ENCODE assay signal across 7 mouse cellular contexts in the genomic region with DNA sequence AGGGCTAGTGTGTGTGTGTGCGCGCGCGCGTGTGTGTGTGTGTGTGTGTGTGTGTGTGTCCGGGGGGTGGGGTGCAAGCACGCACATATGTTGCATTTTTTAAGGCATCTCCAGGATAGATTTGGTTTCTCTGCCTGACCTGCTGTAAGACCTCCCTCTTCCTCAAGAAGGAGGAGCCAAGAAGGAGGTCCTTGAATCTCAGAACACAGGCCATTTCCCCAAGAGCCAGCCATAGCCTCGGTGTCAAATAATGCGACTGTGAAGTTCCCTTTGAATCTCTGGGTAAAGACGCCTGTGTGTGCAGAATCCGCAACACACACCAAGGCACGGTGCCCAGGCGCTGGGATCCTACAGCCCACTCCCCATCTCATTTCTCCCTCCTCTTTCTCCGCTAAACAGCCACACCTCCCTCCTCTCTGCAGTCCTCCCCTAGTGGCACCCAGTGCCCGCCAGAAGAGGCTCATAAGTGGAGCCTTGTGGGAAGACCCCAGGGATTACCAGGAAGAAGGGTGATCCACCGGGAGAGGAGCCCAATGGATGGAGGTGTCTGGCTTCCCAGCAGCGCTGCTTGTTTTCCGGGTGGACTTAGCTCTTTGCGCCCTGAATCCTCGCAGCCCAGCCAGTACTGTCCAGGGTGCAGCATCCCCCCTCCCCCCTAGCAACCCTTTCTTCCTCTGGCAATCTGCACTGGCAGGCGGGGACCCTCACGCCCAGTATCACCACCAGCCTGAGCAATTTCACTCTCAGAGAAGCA.
DNase-seq lines count a peak whose midpoint lies in the region; ATAC-seq and TF ChIP-seq lines count a peak whose summit lies in the region.

No protein-coding gene starts in this region.

- H3K36me3 ChIP-seq in intestine, embryonic 14.5 days (ENCODE audit: control insufficient read depth, insufficient read depth, low read length), result no peaks in the 10 kb centered on the region

- H3K27ac ChIP-seq in bone marrow, adult 2 months (ENCODE audit: control insufficient read depth, insufficient read depth, low read depth, low read length, poor library complexity), result peak overlapping the region; percentile 29; the same call in 1 of the 2 replicates
- peak overlapping the region; percentile 92 for H3K27ac ChIP-seq in cortical plate, adult 2 months (ENCODE audit: insufficient read depth, low read length)
- peak overlapping the region; percentile 83 for H3K27ac ChIP-seq in gastrocnemius, adult 2 months
- H3K27ac ChIP-seq in intestine, embryonic 14.5 days (ENCODE audit: low read depth), result peak overlapping the region; percentile 82

- TF ChIP-seq CTCF in bone marrow, adult 2 months (IDR thresholded peaks at IDR 0.05; ENCODE audit: control insufficient read depth, insufficient read depth, low read length), result no peak
- no peak for TF ChIP-seq CTCF in cortical plate, adult 2 months (IDR thresholded peaks at IDR 0.05; ENCODE audit: extremely low read depth, insufficient read depth, low read length)
- no peak for TF ChIP-seq CTCF in gastrocnemius, adult 2 months (IDR thresholded peaks at IDR 0.05)

- H3K9me3 ChIP-seq in intestine, embryonic 14.5 days (ENCODE audit: control insufficient read depth, low read length), result no peaks in the 10 kb centered on the region

- H3K4me1 ChIP-seq in bone marrow, adult 2 months (ENCODE audit: control insufficient read depth, insufficient read depth, low read length), result no peaks in the 10 kb centered on the region; the same call in 1 of the 2 replicates
- peaks cover 2% of the 10 kb centered on the region; the same call in 1 of the 2 replicates for H3K4me1 ChIP-seq in cortical plate, adult 2 months (ENCODE audit: control insufficient read depth, insufficient read depth, low read length)
- H3K4me1 ChIP-seq in intestine, embryonic 14.5 days (replicated peaks; ENCODE audit: control insufficient read depth, insufficient read depth, low read length), result peaks cover 11% of the 10 kb centered on the region

- H3K27me3 ChIP-seq in intestine, embryonic 14.5 days (replicated peaks; ENCODE audit: control insufficient read depth, insufficient read depth, low read length), result peaks cover 24% of the 10 kb centered on the region

- peak overlapping the region; percentile 90 for H3K4me2 ChIP-seq in intestine, embryonic 14.5 days (ENCODE audit: low read length)

- H3K4me3 ChIP-seq in bone marrow, adult 2 months (replicated peaks; ENCODE audit: control insufficient read depth, low read depth, low read length), result peak overlapping the region; percentile 71
- H3K4me3 ChIP-seq in cortical plate, adult 2 months (ENCODE audit: insufficient read depth, low read length), result peak overlapping the region; percentile 83
- H3K4me3 ChIP-seq in gastrocnemius, adult 2 months, result peak overlapping the region; percentile 87
- H3K4me3 ChIP-seq in intestine, embryonic 14.5 days (ENCODE audit: low read depth, low read length), result peak overlapping the region; percentile 66

- intact Hi-C loops in gastrocnemius, adult 2 months (cut with DNase I), result loop anchor here (10.0 kb wide), 3 partner anchors 116 to 474 kb away; no protein-coding TSS in a partner anchor
- intact Hi-C loops in left cerebral cortex, postnatal 25 days (cut with DNase I), result loop anchor here (10.0 kb wide), 4 partner anchors 116 to 1286 kb away; no protein-coding TSS in a partner anchor

- WGBS in bone marrow, adult 2 months, result 3% methylated on average over 22 of the region's 22 CpGs
- under 1% methylated on average over 21 of the region's 22 CpGs for WGBS in intestine, embryonic 14.5 days

- DNase-seq in gastrocnemius, adult 2 months, result peak; percentile 50
- DNase-seq in intestine, embryonic 14.5 days (ENCODE audit: low spot score), result peak; percentile 82
- peak; percentile 58 to 73 for DNase-seq in left cerebral cortex, postnatal 25 days (ENCODE audit: low spot score in 2 of 2)
- peak; percentile 72 to 82 for DNase-seq in right cerebral cortex, postnatal 10 days (ENCODE audit: low spot score in 2 of 2)

- peak; percentile 75 for ATAC-seq in intestine, embryonic 14.5 days (replicated peaks; ENCODE audit: low FRiP score, low TSS enrichment, low read depth)
- ATAC-seq in megakaryocyte, adult 5-6 weeks (ENCODE audit: poor library complexity, severe bottlenecking), result peak; percentile 69

- peak overlapping the region; percentile 62 for H3K9ac ChIP-seq in intestine, embryonic 14.5 days (ENCODE audit: low read length)

- no peak for TF ChIP-seq POLR2A in bone marrow, adult 2 months (IDR thresholded peaks at IDR 0.05; ENCODE audit: borderline replicate concordance, control insufficient read depth, low read depth, low read length)
- TF ChIP-seq POLR2A in cortical plate, adult 2 months (IDR thresholded peaks at IDR 0.05; ENCODE audit: extremely low read depth, insufficient read depth, low read length), result peak; percentile 28; the same call in 1 of the 2 replicates

Comparison
In these comparisons a context has a peak if more than half of its experiments do, and no peak if none do; other contexts are left out.
1. Peak in every context shown above with its lines: DNase-seq, ATAC-seq, H3K4me3 ChIP-seq and H3K27ac ChIP-seq.
2. H3K27ac ChIP-seq: peak in every context shown above with its lines; median percentile 92 in cortical plate, adult 2 months; 83 in gastrocnemius, adult 2 months; 82 in intestine, embryonic 14.5 days; 29 in bone marrow, adult 2 months.